Comparison of ENCODE assay signal across 8 mouse cellular contexts in the genomic region with DNA sequence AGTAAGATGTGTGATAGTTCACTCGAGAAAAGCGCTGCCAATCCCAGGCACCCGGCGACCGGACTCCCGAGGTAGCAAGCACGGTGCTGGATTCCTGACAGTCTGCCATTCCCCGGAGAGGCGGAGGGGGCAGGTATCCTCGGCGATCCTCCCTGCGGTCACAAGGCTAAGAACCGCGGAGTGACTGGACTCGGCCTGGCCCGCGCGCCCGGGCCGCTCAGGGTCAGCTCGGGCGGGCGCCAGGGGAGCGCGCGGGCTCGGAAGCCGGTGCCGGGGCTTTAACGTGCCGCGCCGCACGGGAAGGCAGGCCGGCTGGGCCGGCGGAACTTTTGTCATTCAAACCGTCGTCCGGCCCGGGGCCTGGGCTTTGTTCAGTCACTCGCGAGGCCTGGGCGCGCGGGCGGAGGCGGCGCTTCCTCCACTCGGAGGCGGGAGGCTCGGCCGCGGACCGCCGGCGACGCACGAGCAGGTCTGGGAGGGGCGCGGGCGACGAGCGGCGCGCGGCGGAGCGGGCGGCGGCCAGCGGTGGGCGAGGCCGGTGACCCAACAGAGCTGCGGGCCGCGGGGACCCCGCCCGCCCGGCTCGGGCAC. TPM values are rescaled to one million over a fixed set of nuclear protein-coding genes. Genes with fewer than 3 reads are reported as not detected.
DNase-seq lines count a peak whose midpoint lies in the region; ATAC-seq and TF ChIP-seq lines count a peak whose summit lies in the region.

Gene Ppp4r1 (plus strand): TSS at position 23 of the 591 bp plus-strand sequence.

- DNase-seq in gastrocnemius, postnatal 10 days, result peak; percentile 82
- DNase-seq in induced T-regulatory cell, adult 2 months (ENCODE audit: low read depth), result peak; percentile 73
- DNase-seq in left cerebral cortex, postnatal 14 days (ENCODE audit: low spot score in 2 of 2), result peak; percentile 69 to 77
- peak; percentile 84 for DNase-seq in right cerebral cortex, postnatal 25 days
- DNase-seq in urinary bladder, postnatal 4 days (ENCODE audit: low spot score in 2 of 2), result peak; percentile 80 to 81

- TF ChIP-seq POLR2A in cortical plate, adult 2 months (IDR thresholded peaks at IDR 0.05; ENCODE audit: extremely low read depth, insufficient read depth, low read length), result no peak

- ATAC-seq in activated CD4-positive, CD25-positive, alpha-beta regulatory T cell, adult 4 months, result peak; percentile 37
- peak; percentile 57 for ATAC-seq in megakaryocyte-erythroid progenitor cell, adult 5-6 weeks (replicated peaks; ENCODE audit: low FRiP score, low TSS enrichment, poor library complexity, severe bottlenecking)

- H3K4me1 ChIP-seq in cortical plate, adult 2 months (ENCODE audit: control insufficient read depth, insufficient read depth, low read length), result peaks cover 2% of the 10 kb centered on the region; the same call in 1 of the 2 replicates

- intact Hi-C loops in left cerebral cortex, postnatal 14 days (cut with DNase I), result loop anchor here (5.0 kb wide), 1 partner anchor 170 kb away; the partner anchor contains the start of gene Vapa

- peak within 1 kb of the TSS; percentile 98 for H3K27ac ChIP-seq in cortical plate, adult 2 months (ENCODE audit: insufficient read depth, low read length)

- TF ChIP-seq CTCF in cortical plate, adult 2 months (IDR thresholded peaks at IDR 0.05; ENCODE audit: extremely low read depth, insufficient read depth, low read length), result no peak

- H3K4me3 ChIP-seq in cortical plate, adult 2 months (ENCODE audit: insufficient read depth, low read length), result peak within 1 kb of the TSS; percentile 70

RNA-seq across cellular contexts. Expression of gene Ppp4r1, which starts in this region (rescaled TPM):
- polyA plus RNA-seq in activated CD4-positive, CD25-positive, alpha-beta regulatory T cell, adult 4 months (2017; shearing (Covaris generic)), result 10 to 100 TPM; 20.0 to 21.8 TPM
- polyA plus RNA-seq in cortical plate, adult 2 months (2012; rRNA removed), result 72.1 and 79.9 TPM in 2 replicates
- total RNA-seq in gastrocnemius, postnatal 10 days (2021), result 10 to 100 TPM; 36.3 to 41.9 TPM
- total RNA-seq in left cerebral cortex, postnatal 14 days (2021), result 10 to 100 TPM; 45.8 to 58.0 TPM
- 43.6 and 60.8 TPM in 2 replicates for total RNA-seq in megakaryocyte-erythroid progenitor cell, adult 5-6 weeks (2014; fragmentation: Nextera tagmentation)
- 23.8 and 37.2 TPM in 2 replicates for total RNA-seq in megakaryocyte-erythroid progenitor cell, adult 5-6 weeks (2017)

Comparison
In these comparisons a context has a peak if more than half of its experiments do, and no peak if none do; other contexts are left out.
1. Peak in every context shown above with its lines: DNase-seq, ATAC-seq, H3K4me3 ChIP-seq and H3K27ac ChIP-seq.